Mouse (Mus musculus): ENCODE measurements around the gene Ddr2. TPM values are rescaled to one million over a fixed set of nuclear protein-coding genes. Genes with fewer than 3 reads are reported as not detected.

Gene Ddr2
- polyA plus RNA-seq, 1 experiment from 2014 or later = 23.5 TPM

DNA sequence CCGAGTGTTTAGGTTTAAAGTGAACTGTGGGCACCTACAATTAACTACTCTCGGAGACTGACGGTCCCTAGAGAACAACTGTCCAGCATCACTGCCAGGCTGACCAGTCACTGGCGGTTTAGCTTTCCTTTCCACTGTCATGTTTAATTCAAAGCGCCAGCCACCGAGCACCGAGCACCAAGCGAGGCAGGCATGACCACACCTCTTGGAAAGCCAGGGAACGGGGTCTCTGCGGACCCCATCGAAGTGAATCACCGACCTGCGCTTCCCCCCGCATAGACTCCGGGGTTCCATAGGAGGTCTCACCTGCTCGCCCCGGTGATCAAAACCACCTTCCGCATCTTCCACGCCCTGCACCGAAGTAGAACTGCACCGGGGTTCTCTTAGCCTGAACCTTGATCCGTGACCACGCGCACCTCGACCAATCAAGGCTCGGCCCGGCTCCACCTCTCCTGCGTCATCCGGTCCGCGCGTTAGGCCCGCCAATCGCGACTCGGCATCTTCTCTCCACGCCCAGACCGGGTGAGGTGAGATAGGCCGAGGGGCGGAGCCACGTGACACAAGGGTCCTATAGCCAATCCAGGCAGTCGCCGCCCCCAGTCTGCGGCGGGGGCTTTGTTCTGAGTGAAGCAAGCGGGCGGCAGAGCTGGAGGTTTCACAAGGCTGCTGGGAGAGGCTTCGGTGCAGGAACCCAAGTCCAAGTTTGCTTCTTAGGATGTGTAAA, 141.6 kb downstream of the Ddr2 start, which contains the start of gene Hsd17b7:
Hsd17b7 (minus strand) TSS at position 450 of the 724 bp plus-strand sequence.
- peak; percentile 99 for DNase-seq (ENCODE audit: low spot score)
- peak within 1 kb of the TSS; percentile 49 for H3K4me2 ChIP-seq (ENCODE audit: low read depth, low read length, severe bottlenecking)

DNA sequence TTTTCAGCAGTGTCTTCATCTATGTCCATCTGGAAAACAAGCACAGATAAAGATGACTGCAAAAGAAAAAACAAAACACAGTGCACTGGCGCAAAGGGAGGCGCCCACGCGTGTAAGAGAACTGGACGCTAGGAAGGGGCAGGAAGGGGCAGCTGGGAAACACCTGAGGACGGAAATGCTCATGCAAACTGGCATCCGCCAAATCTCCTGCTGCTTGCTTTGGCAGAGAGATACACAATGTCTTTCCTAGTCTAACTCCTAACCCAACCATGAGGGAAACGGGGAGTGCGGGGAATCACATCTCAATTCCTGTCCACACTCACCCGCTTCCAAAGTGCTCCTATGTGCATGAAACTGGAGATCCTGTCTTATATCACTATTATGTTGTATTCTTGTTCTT, 157.5 kb downstream of the Ddr2 start:
- DNase-seq (ENCODE audit: low spot score) (no peak), ATAC-seq (replicated peaks; ENCODE audit: low FRiP score) (no peak)
- H3K4me3 ChIP-seq (ENCODE audit: low read depth, low read length) = no peak overlapping the region
- no peak overlapping the region for H3K27ac ChIP-seq (ENCODE audit: low read depth, low read length)
- H3K4me1 ChIP-seq (replicated peaks; ENCODE audit: control insufficient read depth, insufficient read depth, low read length) = no peaks in the 10 kb centered on the region
- H3K9me3 ChIP-seq (ENCODE audit: control insufficient read depth, low read length) = no peaks in the 10 kb centered on the region
- WGBS = 93% methylated on average over 10 of the region's 10 CpGs
- peaks cover 7% of the 10 kb centered on the region; the same call in 1 of the 2 replicates for H3K36me3 ChIP-seq (ENCODE audit: control insufficient read depth, insufficient read depth, low read length)
- no peak overlapping the region for H3K9ac ChIP-seq (ENCODE audit: low read length)
- H3K27me3 ChIP-seq (ENCODE audit: control insufficient read depth, insufficient read depth, low read length) = no peaks in the 10 kb centered on the region
- no peak overlapping the region for H3K4me2 ChIP-seq (ENCODE audit: low read depth, low read length, severe bottlenecking)

More for the DNA sequence above, 141.6 kb downstream of the Ddr2 start, which contains the start of gene Hsd17b7:
- WGBS = 1% methylated on average over 48 of the region's 48 CpGs
- Histone ChIP-seq H3K9ac (ENCODE audit: low read length) (peak within 1 kb of the TSS; percentile 69), H3K9me3 (ENCODE audit: control insufficient read depth, low read length) (no peaks in the 10 kb centered on the region), H3K4me1 (replicated peaks; ENCODE audit: control insufficient read depth, insufficient read depth, low read length) (0 out of 2 replicates have a peak, but pooled peaks cover 3% of the 10 kb centered on the region), H3K4me3 (ENCODE audit: low read depth, low read length) (peak within 1 kb of the TSS; percentile 65), H3K27me3 (ENCODE audit: control insufficient read depth, insufficient read depth, low read length) (no peaks in the 10 kb centered on the region), H3K36me3 (ENCODE audit: control insufficient read depth, insufficient read depth, low read length) (peaks cover 2% of the 10 kb centered on the region; the same call in 1 of the 2 replicates), H3K27ac (ENCODE audit: low read depth, low read length) (peak within 1 kb of the TSS; percentile 66)
- peak; percentile 100 for ATAC-seq (replicated peaks; ENCODE audit: low FRiP score)

DNA sequence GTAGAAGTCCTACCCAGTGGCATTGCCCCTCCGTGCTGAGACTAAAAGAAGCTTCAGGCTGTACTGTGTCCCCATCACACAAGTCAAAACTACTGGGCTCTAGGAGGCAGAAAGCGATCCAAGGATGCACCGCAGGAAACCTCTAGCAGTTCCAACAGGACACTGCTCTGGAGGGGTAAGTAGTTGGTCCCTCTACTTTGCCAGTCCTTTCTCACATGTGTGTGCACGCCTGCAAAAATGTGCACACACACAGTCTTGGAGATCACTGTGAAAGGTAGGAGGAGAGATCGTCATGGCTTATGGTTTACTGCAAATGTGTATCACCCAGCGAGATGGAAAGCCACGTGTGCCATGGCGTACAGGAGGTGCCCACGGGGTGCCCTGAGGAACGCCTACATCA, 157.9 kb downstream of the Ddr2 start:
- Histone ChIP-seq H3K27ac (ENCODE audit: low read depth, low read length) (no peak overlapping the region), H3K4me3 (ENCODE audit: low read depth, low read length) (no peak overlapping the region), H3K9ac (ENCODE audit: low read length) (no peak overlapping the region), H3K9me3 (ENCODE audit: control insufficient read depth, low read length) (no peaks in the 10 kb centered on the region), H3K36me3 (ENCODE audit: control insufficient read depth, insufficient read depth, low read length) (peaks cover 5% of the 10 kb centered on the region; the same call in 1 of the 2 replicates), H3K27me3 (ENCODE audit: control insufficient read depth, insufficient read depth, low read length) (no peaks in the 10 kb centered on the region), H3K4me2 (ENCODE audit: low read depth, low read length, severe bottlenecking) (no peak overlapping the region), H3K4me1 (replicated peaks; ENCODE audit: control insufficient read depth, insufficient read depth, low read length) (no peaks in the 10 kb centered on the region)
- no peak for DNase-seq (ENCODE audit: low spot score)
- WGBS = 91% methylated on average over 10 of the region's 10 CpGs
- ATAC-seq (replicated peaks; ENCODE audit: low FRiP score) = no peak

DNA sequence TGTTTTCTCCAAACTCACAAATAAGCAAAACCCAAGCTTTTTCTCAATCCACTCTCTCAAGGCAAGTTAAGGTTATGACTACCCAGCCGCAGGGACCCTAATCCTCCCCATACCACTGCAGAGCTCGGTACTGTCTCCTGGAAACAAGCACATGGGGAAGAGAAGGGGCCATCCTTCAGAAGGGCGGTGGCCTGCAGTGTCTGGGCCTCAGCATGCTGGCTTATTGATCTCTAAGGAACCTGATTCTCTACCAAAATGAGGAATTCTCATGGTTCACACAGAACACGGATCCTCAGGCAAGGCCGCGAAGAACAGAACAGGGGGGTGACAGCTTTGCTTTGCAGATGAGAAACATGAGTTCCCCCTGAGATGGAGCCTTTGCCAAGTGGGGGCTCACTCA, 159.0 kb downstream of the Ddr2 start:
- no peak overlapping the region for H3K4me2 ChIP-seq (ENCODE audit: low read depth, low read length, severe bottlenecking)
- WGBS = 87% methylated on average over 6 of the region's 6 CpGs
- DNase-seq (ENCODE audit: low spot score) (no peak), ATAC-seq (replicated peaks; ENCODE audit: low FRiP score) (no peak)
- no peak overlapping the region for H3K4me3 ChIP-seq (ENCODE audit: low read depth, low read length)
- H3K4me1 ChIP-seq (replicated peaks; ENCODE audit: control insufficient read depth, insufficient read depth, low read length) = no peaks in the 10 kb centered on the region
- H3K9ac ChIP-seq (ENCODE audit: low read length) = no peak overlapping the region
- H3K27ac ChIP-seq (ENCODE audit: low read depth, low read length) = no peak overlapping the region
- no peaks in the 10 kb centered on the region for H3K9me3 ChIP-seq (ENCODE audit: control insufficient read depth, low read length)
- H3K27me3 ChIP-seq (ENCODE audit: control insufficient read depth, insufficient read depth, low read length) = no peaks in the 10 kb centered on the region
- peaks cover 3% of the 10 kb centered on the region; the same call in 1 of the 2 replicates for H3K36me3 ChIP-seq (ENCODE audit: control insufficient read depth, insufficient read depth, low read length)

DNA sequence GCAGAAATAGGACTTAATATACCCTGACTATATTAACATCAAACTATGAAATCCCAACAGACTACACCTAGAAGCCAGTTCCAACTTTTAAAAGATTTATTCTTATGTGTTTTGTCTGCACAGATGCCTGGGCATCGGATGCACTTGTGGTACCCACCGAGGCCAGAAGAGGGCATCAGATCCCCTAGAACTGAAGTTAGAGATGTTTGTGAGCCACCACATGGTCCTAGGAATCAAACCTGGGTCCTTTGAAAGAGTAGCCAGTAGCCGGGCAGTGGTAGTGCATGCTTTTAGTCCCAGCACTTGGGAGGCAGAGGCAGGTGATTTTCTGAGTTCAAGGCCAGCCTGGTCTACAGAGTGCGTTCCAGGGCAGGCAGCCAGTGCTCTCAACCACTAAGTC, 159.9 kb downstream of the Ddr2 start:
- 92% methylated on average over 4 of the region's 4 CpGs for WGBS
- no peak overlapping the region for H3K4me2 ChIP-seq (ENCODE audit: low read depth, low read length, severe bottlenecking)

DNA sequence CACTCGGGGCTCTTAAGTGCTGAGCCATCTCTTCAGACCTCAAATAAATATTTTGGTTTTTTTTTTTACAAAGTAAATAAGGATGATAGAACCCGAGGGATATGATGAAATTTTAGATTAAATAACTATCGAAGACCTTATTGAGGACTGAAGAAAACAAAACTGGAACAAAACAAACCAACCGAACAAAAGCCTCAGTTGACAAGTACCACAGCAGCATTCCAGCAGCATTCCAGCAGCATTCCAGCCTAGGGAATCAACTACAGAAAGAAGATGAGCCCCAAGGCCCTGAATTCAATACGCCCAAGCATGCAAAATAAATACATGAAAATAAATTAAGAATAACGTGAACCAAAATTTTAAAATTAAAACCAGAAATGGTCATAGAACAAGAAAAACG, 160.6 kb downstream of the Ddr2 start:
- H3K27ac ChIP-seq (ENCODE audit: low read depth, low read length) = no peak overlapping the region
- no peak for DNase-seq (ENCODE audit: low spot score)
- H3K36me3 ChIP-seq (ENCODE audit: control insufficient read depth, insufficient read depth, low read length) = peaks cover 3% of the 10 kb centered on the region; the same call in 1 of the 2 replicates
- no peak for ATAC-seq (replicated peaks; ENCODE audit: low FRiP score)
- H3K9me3 ChIP-seq (ENCODE audit: control insufficient read depth, low read length) = no peaks in the 10 kb centered on the region
- H3K4me1 ChIP-seq (replicated peaks; ENCODE audit: control insufficient read depth, insufficient read depth, low read length) = no peaks in the 10 kb centered on the region
- no peak overlapping the region for H3K9ac ChIP-seq (ENCODE audit: low read length)
- no peaks in the 10 kb centered on the region for H3K27me3 ChIP-seq (ENCODE audit: control insufficient read depth, insufficient read depth, low read length)
- no peak overlapping the region for H3K4me3 ChIP-seq (ENCODE audit: low read depth, low read length)
- 73% methylated on average over 7 of the region's 7 CpGs for WGBS
- no peak overlapping the region for H3K4me2 ChIP-seq (ENCODE audit: low read depth, low read length, severe bottlenecking)

More for the DNA sequence above, 159.9 kb downstream of the Ddr2 start:
- DNase-seq (ENCODE audit: low spot score) (no peak), ATAC-seq (replicated peaks; ENCODE audit: low FRiP score) (no peak)
- peaks cover 3% of the 10 kb centered on the region; the same call in 1 of the 2 replicates for H3K36me3 ChIP-seq (ENCODE audit: control insufficient read depth, insufficient read depth, low read length)
- no peaks in the 10 kb centered on the region for H3K4me1 ChIP-seq (replicated peaks; ENCODE audit: control insufficient read depth, insufficient read depth, low read length)
- no peak overlapping the region for H3K9ac ChIP-seq (ENCODE audit: low read length)
- no peak overlapping the region for H3K27ac ChIP-seq (ENCODE audit: low read depth, low read length)
- H3K4me3 ChIP-seq (ENCODE audit: low read depth, low read length) = no peak overlapping the region
- H3K9me3 ChIP-seq (ENCODE audit: control insufficient read depth, low read length) = no peaks in the 10 kb centered on the region
- no peaks in the 10 kb centered on the region for H3K27me3 ChIP-seq (ENCODE audit: control insufficient read depth, insufficient read depth, low read length)

DNA sequence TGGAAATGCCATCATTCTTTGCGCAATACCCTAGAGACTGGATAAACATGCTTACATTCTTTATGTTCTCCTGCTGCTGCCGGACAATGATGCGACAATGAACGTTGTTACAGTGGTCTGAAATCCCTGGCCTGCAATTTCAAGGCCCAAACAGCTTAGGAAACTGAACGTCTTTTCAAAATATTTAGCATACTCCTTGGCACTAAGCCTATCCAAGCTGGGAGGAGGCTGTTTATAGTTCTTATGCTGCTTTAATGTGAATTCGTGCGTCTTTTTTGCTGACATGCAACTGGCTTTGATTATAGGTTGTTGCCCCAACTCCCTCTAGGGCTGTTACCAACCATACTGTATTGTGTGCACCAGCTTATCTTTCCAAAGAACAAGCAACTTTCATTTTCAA, 161.7 kb downstream of the Ddr2 start:
- ATAC-seq (replicated peaks; ENCODE audit: low FRiP score) = no peak

DNA sequence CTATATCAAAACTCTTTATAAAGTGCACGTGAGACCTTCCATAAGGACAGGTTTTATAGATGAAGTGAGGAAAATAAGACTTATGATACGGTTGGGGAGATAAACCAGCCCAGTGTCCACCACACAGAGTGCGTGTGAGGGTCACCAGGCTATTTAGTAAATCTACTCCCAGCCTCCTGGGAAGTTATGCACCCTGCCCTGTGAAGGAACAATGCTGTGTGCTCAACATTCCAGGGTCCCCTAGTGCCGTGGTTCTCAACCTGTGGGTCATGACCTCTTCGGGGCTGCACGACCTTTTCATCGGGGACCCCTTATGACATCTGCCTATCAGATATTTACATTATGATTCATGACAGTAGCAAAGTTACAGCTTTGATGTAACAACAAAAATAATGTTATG, 162.3 kb downstream of the Ddr2 start:
- Histone ChIP-seq H3K4me2 (ENCODE audit: low read depth, low read length, severe bottlenecking) (no peak overlapping the region), H3K4me3 (ENCODE audit: low read depth, low read length) (no peak overlapping the region), H3K27ac (ENCODE audit: low read depth, low read length) (no peak overlapping the region), H3K27me3 (ENCODE audit: control insufficient read depth, insufficient read depth, low read length) (no peaks in the 10 kb centered on the region), H3K4me1 (replicated peaks; ENCODE audit: control insufficient read depth, insufficient read depth, low read length) (no peaks in the 10 kb centered on the region), H3K9ac (ENCODE audit: low read length) (no peak overlapping the region), H3K9me3 (ENCODE audit: control insufficient read depth, low read length) (no peaks in the 10 kb centered on the region), H3K36me3 (ENCODE audit: control insufficient read depth, insufficient read depth, low read length) (no peaks in the 10 kb centered on the region; the same call in 1 of the 2 replicates)
- DNase-seq (ENCODE audit: low spot score) = no peak
- no peak for ATAC-seq (replicated peaks; ENCODE audit: low FRiP score)
- WGBS = 82% methylated on average over 7 of the region's 7 CpGs

More for the DNA sequence above, 161.7 kb downstream of the Ddr2 start:
- H3K9ac ChIP-seq (ENCODE audit: low read length) = no peak overlapping the region
- H3K36me3 ChIP-seq (ENCODE audit: control insufficient read depth, insufficient read depth, low read length) = no peaks in the 10 kb centered on the region; the same call in 1 of the 2 replicates
- no peak overlapping the region for H3K27ac ChIP-seq (ENCODE audit: low read depth, low read length)
- no peaks in the 10 kb centered on the region for H3K4me1 ChIP-seq (replicated peaks; ENCODE audit: control insufficient read depth, insufficient read depth, low read length)
- no peaks in the 10 kb centered on the region for H3K9me3 ChIP-seq (ENCODE audit: control insufficient read depth, low read length)
- H3K4me2 ChIP-seq (ENCODE audit: low read depth, low read length, severe bottlenecking) = no peak overlapping the region
- no peaks in the 10 kb centered on the region for H3K27me3 ChIP-seq (ENCODE audit: control insufficient read depth, insufficient read depth, low read length)
- 87% methylated on average over 7 of the region's 7 CpGs for WGBS
- no peak for DNase-seq (ENCODE audit: low spot score)
- no peak overlapping the region for H3K4me3 ChIP-seq (ENCODE audit: low read depth, low read length)

DNA sequence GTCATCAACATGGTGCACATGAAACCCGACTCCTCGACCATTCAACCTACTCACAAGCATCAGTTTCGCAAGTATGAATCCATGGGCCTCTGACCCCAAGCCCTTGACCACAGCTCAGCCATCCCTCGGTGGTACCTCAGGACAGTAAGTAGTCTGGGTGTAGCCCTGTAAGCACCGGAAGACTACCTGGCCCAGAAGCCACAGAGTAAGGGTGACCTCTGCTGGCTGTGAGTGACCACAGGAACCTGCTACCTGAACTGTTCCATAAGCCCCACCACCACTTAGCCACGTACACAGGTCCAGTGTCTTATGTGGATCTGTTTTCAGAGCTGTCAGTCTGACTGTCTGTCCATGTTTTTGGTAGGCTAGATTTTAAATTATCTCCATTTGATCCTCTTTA, 162.9 kb downstream of the Ddr2 start:
- H3K27me3 ChIP-seq (ENCODE audit: control insufficient read depth, insufficient read depth, low read length) = no peaks in the 10 kb centered on the region
- no peak overlapping the region for H3K4me2 ChIP-seq (ENCODE audit: low read depth, low read length, severe bottlenecking)
- no peak overlapping the region for H3K4me3 ChIP-seq (ENCODE audit: low read depth, low read length)
- DNase-seq (ENCODE audit: low spot score) (no peak), ATAC-seq (replicated peaks; ENCODE audit: low FRiP score) (no peak)
- H3K4me1 ChIP-seq (replicated peaks; ENCODE audit: control insufficient read depth, insufficient read depth, low read length) = no peaks in the 10 kb centered on the region
- WGBS = 79% methylated on average over 6 of the region's 6 CpGs
- no peaks in the 10 kb centered on the region; the same call in 1 of the 2 replicates for H3K36me3 ChIP-seq (ENCODE audit: control insufficient read depth, insufficient read depth, low read length)
- H3K27ac ChIP-seq (ENCODE audit: low read depth, low read length) = no peak overlapping the region
- no peak overlapping the region for H3K9ac ChIP-seq (ENCODE audit: low read length)
- H3K9me3 ChIP-seq (ENCODE audit: control insufficient read depth, low read length) = no peaks in the 10 kb centered on the region
